Mouse (Mus musculus): ENCODE results near the gene Mat2b.
A peak's percentile ranks its signal among the peaks of the same experiment; 100 is the strongest.
"Not testable (repeated sequence)": the region's sequence is repeated elsewhere in the genome, so short reads cannot be mapped to it uniquely, and the experiment has no call there.

Mat2b gene

DNA sequence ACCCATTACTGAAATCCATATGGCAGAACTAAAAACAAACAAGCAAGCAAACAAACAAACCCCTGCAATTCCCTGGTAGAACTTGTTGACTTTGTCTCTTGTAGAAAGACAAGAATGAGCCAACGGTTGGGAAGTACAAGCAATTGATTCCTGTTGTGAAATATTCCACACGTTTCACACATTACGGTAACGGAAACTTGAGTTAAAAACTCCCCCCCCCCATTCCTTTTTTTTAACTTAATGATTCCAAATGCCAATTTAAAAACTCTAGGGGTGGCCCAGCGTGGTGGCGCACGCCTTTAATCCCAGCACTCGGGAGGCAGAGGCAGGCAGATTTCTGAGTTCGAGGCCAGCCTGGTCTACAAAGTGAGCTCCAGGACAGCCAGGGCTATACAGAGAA, at the start of gene Mat2b:
TSS of gene Mat2b (minus strand) at position 101 of the 400 bp plus-strand sequence.
- no peak for DNase-seq

DNA sequence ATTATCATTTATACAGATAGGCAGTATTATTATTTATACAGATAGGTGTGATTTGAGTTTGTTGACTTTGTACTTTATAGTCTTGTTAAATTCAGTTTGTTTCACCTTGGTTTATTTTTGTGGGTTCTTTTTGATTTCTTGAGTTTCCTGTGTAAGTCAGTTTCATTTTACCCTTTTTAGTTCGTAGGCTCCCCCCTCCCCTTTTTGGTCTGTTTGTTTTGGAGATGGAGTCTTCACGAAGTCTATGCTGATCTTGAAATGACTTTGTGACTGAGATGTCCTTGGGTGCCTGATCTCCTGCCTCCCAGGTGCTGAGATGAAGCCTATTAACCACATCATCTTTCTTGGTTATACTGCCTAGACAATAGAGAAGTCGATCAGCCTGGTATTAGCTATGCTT, 49.3 kb upstream of the Mat2b start:
- no peak for DNase-seq

DNA sequence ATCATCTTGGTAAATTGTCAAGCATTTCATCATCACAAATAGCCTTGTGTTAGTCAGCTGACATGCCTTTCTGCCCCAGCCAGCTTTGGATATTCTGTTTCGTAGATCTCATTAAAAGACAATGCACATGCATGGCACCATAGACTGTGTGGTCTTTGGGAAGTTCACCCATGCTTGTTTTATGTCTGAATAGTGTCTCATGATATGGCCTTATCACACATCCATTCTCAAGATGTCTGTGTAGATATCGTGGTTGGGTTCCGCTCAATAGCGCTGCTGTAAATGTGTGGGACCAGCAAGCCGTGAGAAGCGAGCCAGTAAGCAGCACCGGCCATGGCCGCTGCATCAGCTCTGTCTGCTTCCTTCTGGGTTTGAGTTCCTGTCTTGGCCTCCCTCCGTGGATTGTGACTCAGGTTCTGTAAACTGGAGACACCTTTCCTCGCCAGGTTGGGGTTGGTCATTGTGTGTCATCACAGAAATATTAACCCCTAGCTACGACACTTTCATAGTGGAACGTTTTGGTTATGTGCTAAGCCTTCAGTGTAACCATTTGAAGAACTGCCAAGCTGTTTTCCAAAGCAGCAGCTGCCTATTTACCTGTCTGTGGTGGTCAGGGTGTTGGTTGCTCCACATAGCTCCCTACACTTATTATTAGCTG, 46.7 kb upstream of the Mat2b start:
- DNase-seq = no peak

GRCm38 (mm10) chr11:40737369-40737768, 42.4 kb upstream of the Mat2b start:
- DNase-seq = no peak

DNA sequence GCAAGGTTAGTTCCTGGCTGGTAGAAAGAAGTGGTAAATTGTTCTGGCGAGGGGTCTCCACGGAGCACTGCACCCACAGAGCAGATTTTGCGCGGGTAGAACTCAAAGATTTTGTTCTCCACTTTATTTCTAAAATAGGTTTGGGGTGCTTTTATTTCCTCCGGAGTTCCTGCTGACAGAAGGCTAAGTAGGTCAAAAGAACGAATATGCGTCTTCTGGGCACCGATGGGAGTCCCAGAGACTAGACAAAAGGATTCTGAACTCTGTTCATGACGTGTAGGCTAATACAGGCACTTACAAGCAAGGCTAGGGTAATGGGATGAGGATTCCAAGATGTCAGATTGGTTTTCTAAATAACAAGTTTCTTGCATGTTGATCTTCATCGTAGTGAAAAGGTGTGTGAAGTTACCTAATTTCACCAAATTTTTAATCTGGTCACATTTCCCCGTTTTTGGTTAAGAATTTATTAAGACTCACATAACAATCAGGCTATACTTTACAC, 39.3 kb upstream of the Mat2b start:
- no peak for DNase-seq

- peak; percentile 96 for DNase-seq
Observed at GRCm38 (mm10) chr11:40733339-40734174, 38.6 kb upstream of the Mat2b start, which contains the start of the genes Hmmr and Nudcd2. Gene Hmmr, minus strand, starts transcription at chr11:40733422. Gene Nudcd2, plus strand, starts transcription at chr11:40733667.

GRCm38 (mm10) chr11:40732997-40733338, 38.0 kb upstream of the Mat2b start:
- DNase-seq = no peak

GRCm38 (mm10) chr11:40718324-40718723, 23.3 kb upstream of the Mat2b start:
- no peak for DNase-seq

DNA sequence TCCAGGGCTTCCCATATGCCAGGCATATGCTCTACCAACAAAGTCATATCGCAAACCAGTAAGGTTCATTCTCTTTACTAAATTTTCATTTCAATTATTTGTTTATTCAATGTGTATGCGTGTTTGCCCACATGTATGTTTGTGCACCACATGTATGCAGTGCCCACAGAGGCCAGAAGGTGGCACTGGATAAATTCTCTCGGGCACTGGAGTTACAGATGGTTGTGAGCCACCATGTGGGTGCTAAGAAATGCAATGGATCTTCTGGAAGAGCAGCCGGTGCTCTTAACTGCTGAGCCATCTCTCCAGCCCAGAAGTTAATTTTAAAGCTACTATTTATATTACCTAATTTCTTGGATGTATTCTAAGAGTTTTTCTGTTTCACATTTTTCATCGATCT, 20.5 kb upstream of the Mat2b start:
- peak; percentile 4 for DNase-seq

GRCm38 (mm10) chr11:40713858-40714257, 18.9 kb upstream of the Mat2b start:
- DNase-seq = no peak

- DNase-seq = not testable (repeated sequence)
Observed at GRCm38 (mm10) chr11:40709899-40710298, 14.9 kb upstream of the Mat2b start.

GRCm38 (mm10) chr11:40694311-40695087, 504 bp downstream of the Mat2b start:
- peak; percentile 88 for DNase-seq

DNA sequence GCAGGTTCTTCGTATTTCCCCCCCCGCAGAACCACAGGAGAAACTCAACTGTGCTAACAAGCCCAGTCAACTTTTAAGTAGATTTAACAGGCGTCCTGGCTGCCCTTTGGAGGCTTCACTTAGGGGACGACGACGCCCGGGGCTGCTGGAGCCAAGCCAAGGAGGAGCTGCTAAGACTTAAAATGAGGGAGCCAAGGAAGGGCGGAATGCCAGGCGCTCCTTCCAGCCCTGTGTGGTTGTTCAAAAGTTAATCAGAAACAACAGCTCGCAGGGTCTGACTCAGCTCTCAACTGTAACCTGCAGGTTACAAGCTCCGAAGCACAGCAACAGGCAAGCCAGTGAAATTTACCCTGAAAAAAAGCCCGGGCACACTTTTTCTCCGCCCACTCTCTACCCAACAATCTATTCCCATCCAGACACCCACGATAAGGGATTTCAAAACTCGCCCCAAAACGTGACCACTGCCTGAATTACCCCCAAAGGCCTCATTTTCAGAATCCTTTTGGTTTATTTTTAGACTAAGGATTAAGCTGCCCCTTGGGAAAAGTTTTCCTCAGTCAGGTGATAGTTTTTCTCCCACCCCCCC, 1.5 kb downstream of the Mat2b start:
- peak; percentile 65 for DNase-seq

DNA sequence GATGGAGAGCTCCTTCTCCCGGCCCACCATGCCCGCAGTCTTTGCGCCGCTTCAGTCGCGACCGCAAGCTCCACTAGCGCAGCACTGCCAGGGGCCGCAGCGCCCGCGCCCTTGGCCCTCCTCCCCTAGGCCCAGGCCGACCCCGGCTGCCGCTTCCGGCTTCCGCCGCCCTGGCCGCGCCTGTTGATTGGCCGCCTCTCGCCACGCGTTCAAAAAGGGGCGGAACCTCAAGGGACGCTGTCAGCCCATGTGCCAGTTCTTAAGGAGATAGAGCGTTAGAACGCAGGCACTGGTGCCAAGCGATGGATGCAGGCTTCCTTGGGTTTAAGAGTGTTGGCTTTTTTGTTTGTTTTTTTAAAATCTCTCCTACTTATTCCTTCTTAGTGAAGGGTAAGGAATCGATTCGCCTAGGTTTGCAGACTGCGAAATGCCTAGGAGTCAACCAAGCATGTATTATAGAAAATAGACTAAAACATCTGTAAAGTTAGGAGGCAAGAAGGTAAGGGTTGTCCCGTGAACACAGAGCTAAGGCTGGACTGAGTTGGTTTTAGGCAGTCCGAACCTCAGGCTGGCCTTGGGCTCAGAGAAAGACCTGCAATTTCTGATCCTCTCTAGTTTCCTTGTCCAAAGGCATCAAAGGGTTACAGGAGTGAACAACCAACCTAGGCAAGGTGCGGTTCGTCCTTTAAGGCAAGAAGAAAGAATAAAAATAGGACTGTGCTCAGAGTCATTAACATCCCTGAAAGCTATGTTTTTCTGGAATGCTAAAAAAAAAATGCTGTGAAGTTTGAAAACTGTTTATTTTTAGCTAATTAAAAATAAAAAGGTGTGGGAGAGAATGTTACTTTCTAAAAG, 2.3 kb downstream of the Mat2b start:
- peak; percentile 96 for DNase-seq

DNA sequence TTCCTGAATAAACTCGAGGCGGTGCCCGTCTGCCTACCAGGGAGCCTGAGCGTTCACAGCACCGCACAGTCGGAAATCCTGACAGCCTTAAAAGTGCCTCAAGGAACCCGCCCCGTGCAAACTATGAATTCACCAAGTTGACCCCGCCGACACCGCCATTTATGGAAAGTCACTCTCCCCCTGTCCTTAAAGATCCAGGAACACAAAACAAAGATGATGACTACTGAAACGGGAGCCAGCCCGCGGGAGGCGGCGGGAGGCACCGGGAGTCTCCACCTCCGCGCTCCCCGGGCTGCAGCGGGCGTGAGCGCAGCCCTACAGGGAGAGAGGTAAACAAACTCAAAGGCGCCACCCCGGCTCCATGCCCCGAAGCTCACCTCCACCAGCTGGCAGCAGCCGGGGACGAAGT, 2.9 kb downstream of the Mat2b start:
- no peak for DNase-seq

- no peak for DNase-seq
Observed at GRCm38 (mm10) chr11:40690444-40691127, 4.4 kb downstream of the Mat2b start.

DNA sequence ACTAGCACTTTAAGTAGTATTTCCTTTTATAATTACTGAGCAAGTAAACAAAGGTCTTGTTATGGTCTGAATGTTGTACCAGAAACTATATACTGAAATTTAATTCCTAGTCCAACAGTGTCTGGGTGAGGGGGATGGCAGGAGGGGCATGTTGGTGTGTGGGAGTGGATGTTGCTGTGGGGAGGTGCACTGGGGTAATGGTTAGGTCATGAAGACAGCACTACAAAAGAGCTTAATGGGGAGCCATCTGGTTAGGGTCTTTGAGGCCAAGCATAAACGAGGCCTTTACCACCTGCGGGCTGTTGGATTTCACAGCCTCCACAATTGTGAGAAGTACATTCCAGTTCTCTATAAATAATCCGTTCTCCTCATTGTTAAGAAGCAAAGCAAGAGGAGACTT, 11.7 kb downstream of the Mat2b start:
- DNase-seq = no peak

- DNase-seq = no peak
Observed at GRCm38 (mm10) chr11:40682456-40682855, 12.5 kb downstream of the Mat2b start.

DNA sequence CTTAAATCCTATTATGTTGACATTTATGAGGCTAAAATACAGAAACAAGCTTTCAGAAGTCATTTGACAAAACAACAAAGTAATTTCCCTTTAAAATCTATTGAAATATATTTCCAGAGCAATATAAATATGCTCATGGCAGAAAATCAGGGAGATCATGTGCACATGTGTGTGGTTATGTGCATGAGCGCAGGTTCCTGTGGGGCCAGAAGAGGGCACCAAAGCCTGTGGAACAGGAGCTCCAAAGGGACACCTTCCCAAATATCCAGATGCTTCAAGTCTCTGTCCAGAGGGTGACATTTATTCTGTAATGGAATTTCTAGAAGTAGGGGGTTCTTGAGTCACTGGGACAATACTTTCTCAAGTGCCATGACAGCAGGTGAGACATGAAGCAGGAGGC, 17.8 kb downstream of the Mat2b start:
- no peak for DNase-seq

DNA sequence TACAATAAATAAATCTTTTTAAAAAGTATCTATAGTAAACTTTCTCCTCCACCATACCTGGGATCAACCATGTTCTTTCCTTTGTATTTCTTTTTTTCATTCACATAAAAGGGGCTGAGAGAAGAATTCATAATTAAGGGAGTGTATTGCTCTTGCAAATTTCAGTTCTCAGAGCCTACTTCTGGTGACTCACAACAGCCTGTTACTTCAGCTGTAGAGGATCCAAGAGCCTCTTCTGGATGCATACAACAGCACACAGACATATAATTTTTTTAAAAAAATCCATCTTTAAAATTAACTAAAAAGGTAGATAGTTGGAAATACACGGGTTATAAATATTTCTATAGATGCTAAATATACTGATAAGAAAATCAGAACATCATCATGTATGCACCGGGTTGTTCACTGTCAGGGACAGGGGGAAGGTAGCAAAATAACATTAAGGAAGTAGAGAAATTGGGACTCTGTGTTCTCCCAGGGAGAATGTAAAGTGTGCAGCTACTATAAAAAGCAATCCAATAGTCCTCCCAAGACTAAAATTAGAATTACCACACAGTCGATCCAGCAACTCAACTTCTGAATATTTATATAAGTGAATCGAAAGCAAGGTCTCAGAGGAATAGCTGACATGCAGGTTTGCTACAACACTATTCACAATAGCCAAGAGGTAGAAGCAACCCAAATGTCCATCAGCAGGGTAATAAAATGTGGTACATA, 19.8 kb downstream of the Mat2b start:
- no peak for DNase-seq

Measured in embryo, embryonic 11 days (tissue).